Comparison of ENCODE assay signal across 7 mouse cellular contexts in the genomic region with DNA sequence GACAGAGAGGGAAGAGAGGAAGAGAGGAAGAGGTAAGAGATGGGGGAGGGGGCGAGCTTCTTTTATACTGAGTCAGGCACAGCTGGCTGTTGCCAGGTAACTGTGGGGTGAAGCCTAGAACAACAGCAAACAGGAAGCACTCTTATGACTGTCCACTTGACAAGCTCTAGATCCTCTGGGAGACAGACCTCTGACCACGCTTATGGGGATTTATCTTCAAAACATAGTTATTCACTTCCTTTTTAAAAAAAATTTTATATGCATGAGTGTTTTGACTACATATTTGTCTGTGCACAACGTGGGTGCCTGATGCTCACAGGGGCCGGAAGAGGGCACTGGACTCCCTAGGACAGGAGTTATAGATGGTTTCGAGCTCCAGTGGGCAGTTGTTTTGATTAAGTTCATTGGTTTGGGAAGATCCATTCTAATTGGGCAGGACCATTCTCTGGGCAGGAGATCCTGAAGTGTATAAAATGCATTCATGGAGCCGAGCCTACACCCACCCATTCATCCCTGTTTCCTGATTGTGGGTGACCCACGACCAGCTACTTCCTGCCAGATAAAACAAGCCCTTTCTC. TPM values are rescaled to one million over a fixed set of nuclear protein-coding genes. Genes with fewer than 3 reads are reported as not detected.
A peak's percentile ranks its signal among the peaks of the same experiment; 100 is the strongest.
DNase-seq lines count a peak whose midpoint lies in the region; ATAC-seq and TF ChIP-seq lines count a peak whose summit lies in the region.

No protein-coding gene starts in this region.

- H3K4me1 ChIP-seq in forebrain, postnatal 0 days (ENCODE audit: insufficient read depth), result peaks cover 9% of the 10 kb centered on the region; the same call in 1 of the 2 replicates

- H3K9me3 ChIP-seq in forebrain, postnatal 0 days (ENCODE audit: low read length), result no peaks in the 10 kb centered on the region

- H3K27ac ChIP-seq in forebrain, postnatal 0 days (ENCODE audit: low read depth, low read length), result no peak overlapping the region

- H3K4me3 ChIP-seq in forebrain, postnatal 0 days (ENCODE audit: low read depth, low read length), result no peak overlapping the region

- no peak for TF ChIP-seq CTCF in forebrain, postnatal 0 days (IDR thresholded peaks at IDR 0.05; ENCODE audit: low read depth)

- H3K36me3 ChIP-seq in forebrain, postnatal 0 days (ENCODE audit: insufficient read depth), result no peaks in the 10 kb centered on the region

- DNase-seq in 3T3-L1 (ENCODE audit: low read depth, low spot score), result peak; percentile 61
- peak; percentile 82 for DNase-seq in 416B (ENCODE audit: low read depth)
- DNase-seq in forebrain, postnatal 0 days, result no peak
- no peak for DNase-seq in left cerebral cortex, postnatal 25 days (ENCODE audit: low spot score in 2 of 2)
- DNase-seq in kidney, adult 8-10 months, result no peak
- no peak for DNase-seq in cerebellum, adult 11-12 months

- H3K9ac ChIP-seq in forebrain, postnatal 0 days, result no peak overlapping the region

- H3K4me2 ChIP-seq in forebrain, postnatal 0 days (ENCODE audit: low read depth), result no peak overlapping the region

- 24% methylated on average over 7 of the region's 7 CpGs for WGBS in forebrain, postnatal 0 days

- intact Hi-C loops in left cerebral cortex, postnatal 25 days (cut with DNase I), result no loop called here

- 0 out of 2 replicates have a peak, but pooled peaks have one; percentile 24 for ATAC-seq in forebrain, postnatal 0 days
- ATAC-seq in megakaryocyte-erythroid progenitor cell, adult 5-6 weeks (replicated peaks; ENCODE audit: low FRiP score, low TSS enrichment, poor library complexity, severe bottlenecking), result peak; percentile 54

- H3K27me3 ChIP-seq in forebrain, postnatal 0 days (ENCODE audit: insufficient read depth, low read length), result no peaks in the 10 kb centered on the region; the same call in 1 of the 2 replicates

RNA-seq across cellular contexts. Expression of gene Spo11, which starts 0.8 kb away (rescaled TPM):
- total RNA-seq in forebrain, postnatal 0 days (2014; rRNA removed), result 1.1 and 1.3 TPM in 2 replicates
- polyA plus RNA-seq in forebrain, postnatal 0 days (2015; fragmentation: Nextera tagmentation; extraction: Ambion mirVana), result 0.92 and 1.1 TPM in 2 replicates
- total RNA-seq in megakaryocyte-erythroid progenitor cell, adult 5-6 weeks (2014; fragmentation: Nextera tagmentation), result 2.1 and 2.6 TPM in 2 replicates
- total RNA-seq in megakaryocyte-erythroid progenitor cell, adult 5-6 weeks (2017), result 0.53 TPM in 1 of 2 replicates, not detected in the other
- total RNA-seq in left cerebral cortex, postnatal 25 days (2021), result under 1 TPM; 0.41 to 0.73 TPM

RNA-seq across cellular contexts. Expression of gene Rae1, which starts 23.2 kb away (rescaled TPM):
- total RNA-seq in forebrain, postnatal 0 days (2014; rRNA removed), result 103 and 108 TPM in 2 replicates
- 150 and 161 TPM in 2 replicates for polyA plus RNA-seq in forebrain, postnatal 0 days (2015; fragmentation: Nextera tagmentation; extraction: Ambion mirVana)
- 142 and 149 TPM in 2 replicates for total RNA-seq in megakaryocyte-erythroid progenitor cell, adult 5-6 weeks (2014; fragmentation: Nextera tagmentation)
- 79.4 and 102 TPM in 2 replicates for total RNA-seq in megakaryocyte-erythroid progenitor cell, adult 5-6 weeks (2017)
- 10 to 100 TPM; 54.5 to 54.8 TPM for total RNA-seq in left cerebral cortex, postnatal 25 days (2021)

RNA-seq across cellular contexts. Expression of gene Bmp7, which starts 36.6 kb away (rescaled TPM):
- total RNA-seq in forebrain, postnatal 0 days (2014; rRNA removed), result 17.2 and 21.9 TPM in 2 replicates
- polyA plus RNA-seq in forebrain, postnatal 0 days (2015; fragmentation: Nextera tagmentation; extraction: Ambion mirVana), result 12.4 and 15.4 TPM in 2 replicates
- total RNA-seq in megakaryocyte-erythroid progenitor cell, adult 5-6 weeks (2014; fragmentation: Nextera tagmentation), result not detected in 2 replicates
- total RNA-seq in megakaryocyte-erythroid progenitor cell, adult 5-6 weeks (2017), result not detected in 2 replicates
- 10 to 100 TPM; 10.8 to 12.2 TPM for total RNA-seq in left cerebral cortex, postnatal 25 days (2021)

RNA-seq across cellular contexts. Expression of gene Rbm38, which starts 43.5 kb away (rescaled TPM):
- 5.9 and 6.6 TPM in 2 replicates for total RNA-seq in forebrain, postnatal 0 days (2014; rRNA removed)
- 11.0 and 14.5 TPM in 2 replicates for polyA plus RNA-seq in forebrain, postnatal 0 days (2015; fragmentation: Nextera tagmentation; extraction: Ambion mirVana)
- total RNA-seq in megakaryocyte-erythroid progenitor cell, adult 5-6 weeks (2014; fragmentation: Nextera tagmentation), result 191 and 218 TPM in 2 replicates
- 38.9 and 116 TPM in 2 replicates for total RNA-seq in megakaryocyte-erythroid progenitor cell, adult 5-6 weeks (2017)
- total RNA-seq in left cerebral cortex, postnatal 25 days (2021), result 1 to 10 TPM; 2.2 to 3.4 TPM

Comparison
In these comparisons a context has a peak if more than half of its experiments do, and no peak if none do; other contexts are left out.
1. DNase-seq: peak in 3T3-L1 (single experiment) and 416B (single experiment); none in forebrain, postnatal 0 days (single experiment), left cerebral cortex, postnatal 25 days (0 of 2), kidney, adult 8-10 months (0 of 2) and cerebellum, adult 11-12 months (single experiment).
2. RNA of gene Bmp7, which starts 36.6 kb away (total RNA-seq): 17.2 to 21.9 TPM in forebrain, postnatal 0 days and 10.8 to 12.2 TPM in left cerebral cortex, postnatal 25 days; not detected in megakaryocyte-erythroid progenitor cell, adult 5-6 weeks; every median in the first group is over 10 times any median in the second.